Mouse (Mus musculus): ENCODE data around the gene Socs7. TPM values are rescaled to one million over a fixed set of nuclear protein-coding genes. Genes with fewer than 3 reads are reported as not detected.

Socs7 gene
- total RNA-seq, 2 experiments from 2014 or later = 88.1 to 90.7 TPM

DNA sequence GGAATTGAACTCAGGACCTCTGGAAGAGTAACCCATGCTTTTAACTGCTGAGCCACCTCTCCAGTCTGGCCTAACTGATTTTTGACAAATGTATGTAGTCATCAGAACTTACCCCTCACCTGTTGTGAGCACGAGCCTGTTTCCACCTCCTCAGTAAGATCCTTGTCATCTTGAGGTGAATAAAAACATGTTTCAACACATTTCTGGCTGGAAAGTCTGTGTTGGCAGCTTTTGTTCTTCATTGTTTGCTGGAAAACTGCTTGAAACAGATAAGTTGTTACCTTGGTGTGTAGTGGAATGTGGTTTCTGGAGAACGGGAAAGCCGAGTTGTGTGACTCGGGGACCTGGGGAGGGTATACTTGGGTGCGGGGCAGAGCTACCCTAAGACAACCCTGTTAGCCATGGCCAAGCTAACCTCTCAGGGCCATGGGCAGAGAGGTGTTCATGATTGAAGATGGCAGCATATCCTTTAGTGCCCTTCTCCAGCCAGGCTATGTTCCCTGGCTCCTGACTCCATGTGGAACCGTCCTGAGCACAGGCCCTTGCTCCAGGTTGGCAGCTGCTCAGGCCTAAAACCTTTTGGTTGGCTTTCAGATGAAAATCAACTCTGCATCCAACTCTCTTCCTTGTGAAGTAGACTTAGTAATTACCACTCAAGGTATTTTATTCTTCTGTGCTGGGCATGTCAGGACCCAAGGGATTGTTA, 10.0 kb downstream of the Socs7 start:
- intact Hi-C loops (cut with DNase I) = no loop called here
- DNase-seq (ENCODE audit: low spot score in 2 of 2) = no peak

DNA sequence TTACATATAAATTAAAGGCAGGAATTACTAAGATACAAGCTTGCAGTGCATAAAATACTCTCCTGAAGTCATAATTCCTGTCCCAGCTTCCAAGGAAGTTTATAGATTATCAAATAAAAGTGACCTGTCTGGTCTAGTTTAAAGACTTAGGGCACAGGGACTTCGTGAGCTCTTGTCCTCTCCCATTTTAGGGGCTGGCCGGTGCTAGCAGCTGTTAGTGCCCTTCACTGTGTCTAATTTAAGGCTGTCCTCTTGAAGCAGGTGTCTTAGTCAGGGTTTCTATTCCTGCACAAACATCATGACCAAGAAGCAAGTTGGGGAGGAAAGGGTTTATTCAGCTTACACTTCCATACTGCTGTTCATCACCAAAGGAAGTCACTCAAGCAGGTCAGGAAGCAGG, 11.1 kb downstream of the Socs7 start:
- DNase-seq (ENCODE audit: low spot score in 2 of 2) = no peak
- intact Hi-C loops (cut with DNase I) = no loop called here

DNA sequence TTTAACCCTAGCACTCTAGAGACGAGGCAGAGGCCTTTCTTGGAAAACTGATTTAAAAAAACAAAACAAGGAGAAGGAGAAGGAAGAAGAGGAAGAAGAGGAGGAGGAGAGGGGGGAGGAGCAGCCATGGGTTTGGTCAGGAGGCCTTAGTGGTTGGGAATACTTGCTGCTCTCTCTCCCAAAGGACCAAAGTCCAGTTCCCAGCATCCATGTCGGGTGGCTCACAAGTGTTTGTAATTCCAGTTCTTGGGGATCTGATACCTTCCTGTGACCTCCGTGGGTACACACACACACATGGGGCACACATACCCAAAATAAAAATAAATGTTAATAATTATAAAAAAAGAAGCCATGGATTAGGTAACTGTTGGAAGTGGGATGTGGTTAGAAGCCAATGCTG, 17.7 kb downstream of the Socs7 start:
- intact Hi-C loops (cut with DNase I) = no loop called here
- DNase-seq (ENCODE audit: low spot score in 2 of 2) = no peak

DNA sequence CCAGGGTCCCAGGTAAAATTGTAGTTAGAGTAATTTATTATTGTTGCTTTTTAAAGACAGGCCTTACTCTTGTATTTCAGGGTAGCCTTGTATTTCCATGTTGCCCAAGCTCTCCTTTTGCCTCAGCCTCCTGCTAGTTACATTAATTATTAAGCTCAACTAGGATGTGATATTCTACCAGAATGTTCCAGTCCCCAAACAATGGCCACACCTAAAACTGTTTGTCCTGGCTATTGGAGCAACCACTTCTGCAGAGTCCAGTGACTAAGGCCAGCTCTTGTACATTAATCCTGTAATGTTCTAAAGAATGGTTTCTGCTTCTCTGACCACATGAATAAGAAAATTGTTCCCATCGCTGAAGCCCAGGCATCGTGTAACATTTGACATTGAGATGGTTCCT, 20.7 kb downstream of the Socs7 start:
- DNase-seq (ENCODE audit: low spot score in 2 of 2) = no peak

DNA sequence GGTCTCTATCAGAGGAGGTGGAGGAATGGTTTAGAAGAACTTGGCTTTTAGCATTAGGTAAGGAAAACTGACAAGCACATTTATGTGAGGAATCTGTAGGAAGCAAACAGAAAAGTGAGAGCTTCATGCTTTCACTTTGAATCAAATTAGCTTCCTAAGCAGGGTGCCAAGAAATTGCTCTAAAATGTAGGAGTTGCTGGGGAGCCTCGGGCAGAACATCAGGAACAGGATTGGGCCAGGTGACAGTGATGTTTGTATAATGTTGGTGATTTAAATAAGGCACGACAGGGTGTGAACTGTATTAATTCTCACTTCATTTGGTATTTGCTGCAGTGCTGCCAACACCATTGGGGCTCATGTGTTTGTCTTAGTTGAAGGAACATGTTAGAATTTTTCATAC, 21.4 kb downstream of the Socs7 start:
- intact Hi-C loops (cut with DNase I) = no loop called here
- peak in 1 of 2 experiments; percentile 61 for DNase-seq (ENCODE audit: low spot score in 2 of 2)

More for the DNA sequence above, 20.7 kb downstream of the Socs7 start:
- intact Hi-C loops (cut with DNase I) = no loop called here

DNA sequence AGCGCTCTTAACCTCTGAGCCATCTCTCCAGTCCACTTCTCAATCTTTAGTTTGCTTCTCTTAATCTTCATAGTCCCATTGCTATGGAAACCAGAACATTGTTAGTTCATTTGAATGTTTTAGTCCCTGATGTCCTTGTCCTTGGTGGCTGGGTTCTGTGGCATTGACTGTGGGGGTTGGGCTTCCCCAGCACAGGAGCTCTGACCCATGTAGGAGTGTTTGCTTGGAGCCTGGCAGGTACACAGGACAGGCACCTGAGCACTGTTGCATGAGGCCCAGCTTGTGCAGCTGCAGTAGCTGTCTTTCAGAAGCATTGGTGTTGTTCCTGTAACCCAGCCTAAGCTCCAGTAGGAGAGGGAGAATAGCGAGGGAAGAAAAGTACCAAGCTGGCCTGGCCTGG, 25.5 kb downstream of the Socs7 start:
- intact Hi-C loops (cut with DNase I) = no loop called here
- DNase-seq (ENCODE audit: low spot score in 2 of 2) = no peak

DNA sequence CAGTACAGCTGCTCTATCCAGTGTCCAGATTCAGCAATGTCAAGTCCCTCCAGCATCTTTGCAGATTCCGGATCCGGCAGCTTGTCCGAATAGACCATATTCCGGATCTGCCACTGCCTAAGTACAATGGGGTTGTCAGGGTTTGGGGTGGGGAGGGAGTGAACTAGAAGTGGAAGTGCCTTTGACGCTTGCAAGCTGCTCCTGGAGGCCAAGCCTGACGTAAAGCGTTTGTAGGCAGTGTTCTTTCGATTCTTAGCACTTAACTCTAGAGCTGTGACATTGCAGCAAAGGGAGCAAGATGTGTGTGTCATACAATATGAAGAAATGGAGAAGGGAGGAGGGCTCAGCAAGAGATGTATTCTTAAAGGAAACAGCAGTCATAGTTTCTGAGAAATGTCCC, 26.8 kb downstream of the Socs7 start:
- intact Hi-C loops (cut with DNase I) = no loop called here
- no peak for DNase-seq (ENCODE audit: low spot score in 2 of 2)

DNA sequence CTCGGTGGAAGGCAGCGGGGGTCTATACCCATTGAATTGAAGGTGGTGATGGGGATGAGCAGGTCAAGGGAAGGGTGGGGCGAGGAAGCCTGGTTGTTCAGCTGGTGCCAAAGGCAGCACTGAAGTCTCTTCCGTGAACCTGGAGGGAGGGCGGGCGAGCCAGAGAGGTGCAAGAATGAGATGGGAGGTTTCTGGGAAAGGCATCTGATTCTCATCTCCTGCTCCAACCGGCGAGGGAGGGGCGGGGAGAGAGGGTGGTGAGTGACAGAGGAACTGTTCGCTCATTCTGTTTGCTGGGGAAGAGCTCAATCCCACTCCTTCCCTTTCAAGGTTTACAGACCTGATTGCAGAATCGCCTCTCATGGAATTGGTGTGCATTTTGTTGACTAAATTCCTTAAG, 31.3 kb downstream of the Socs7 start:
- no peak for DNase-seq (ENCODE audit: low spot score in 2 of 2)
- intact Hi-C loops (cut with DNase I) = no loop called here

DNA sequence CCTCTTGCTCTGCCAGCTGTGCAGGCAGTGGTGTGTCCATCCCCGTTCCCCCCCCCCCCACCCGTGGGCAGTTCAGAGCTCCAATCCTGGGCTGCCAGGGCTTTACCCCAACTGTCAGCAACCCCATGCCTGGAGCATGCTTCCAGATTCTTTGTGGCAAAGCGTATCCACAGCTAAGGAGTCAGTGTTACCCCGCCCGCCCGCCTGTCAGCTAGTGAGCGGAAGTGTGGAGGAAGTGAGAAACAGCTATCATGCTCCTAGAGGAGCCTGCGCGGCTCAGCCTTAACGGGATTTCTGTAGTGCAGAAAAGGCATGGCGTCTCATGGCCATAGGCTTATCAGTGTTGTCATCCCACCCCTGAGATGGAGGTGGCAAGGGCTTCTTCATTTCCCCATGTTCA, 31.8 kb downstream of the Socs7 start:
- intact Hi-C loops (cut with DNase I) = no loop called here
- peak; percentile 67 to 73 for DNase-seq (ENCODE audit: low spot score in 2 of 2)

DNA sequence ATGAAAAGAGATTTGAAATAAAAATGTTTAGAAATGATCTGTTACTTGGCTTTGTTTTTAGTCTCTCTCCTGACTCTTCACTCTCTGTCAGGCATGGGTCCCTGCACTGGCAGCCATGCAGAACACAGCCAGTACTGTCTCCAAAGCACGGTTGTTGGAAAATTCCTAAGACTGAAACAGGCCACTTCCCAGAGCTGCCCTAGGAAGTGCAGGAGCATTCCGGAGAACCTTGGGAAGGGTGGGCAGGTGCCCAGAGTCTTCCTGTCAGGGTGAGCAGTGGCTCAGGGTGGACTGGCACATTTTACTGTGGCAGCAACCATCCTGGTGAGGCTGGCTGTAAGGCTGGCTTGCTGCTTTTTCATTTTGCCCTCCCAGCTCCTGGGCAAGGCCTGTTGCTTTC, 36.2 kb downstream of the Socs7 start:
- no peak for DNase-seq (ENCODE audit: low spot score in 2 of 2)
- intact Hi-C loops (cut with DNase I) = no loop called here

DNA sequence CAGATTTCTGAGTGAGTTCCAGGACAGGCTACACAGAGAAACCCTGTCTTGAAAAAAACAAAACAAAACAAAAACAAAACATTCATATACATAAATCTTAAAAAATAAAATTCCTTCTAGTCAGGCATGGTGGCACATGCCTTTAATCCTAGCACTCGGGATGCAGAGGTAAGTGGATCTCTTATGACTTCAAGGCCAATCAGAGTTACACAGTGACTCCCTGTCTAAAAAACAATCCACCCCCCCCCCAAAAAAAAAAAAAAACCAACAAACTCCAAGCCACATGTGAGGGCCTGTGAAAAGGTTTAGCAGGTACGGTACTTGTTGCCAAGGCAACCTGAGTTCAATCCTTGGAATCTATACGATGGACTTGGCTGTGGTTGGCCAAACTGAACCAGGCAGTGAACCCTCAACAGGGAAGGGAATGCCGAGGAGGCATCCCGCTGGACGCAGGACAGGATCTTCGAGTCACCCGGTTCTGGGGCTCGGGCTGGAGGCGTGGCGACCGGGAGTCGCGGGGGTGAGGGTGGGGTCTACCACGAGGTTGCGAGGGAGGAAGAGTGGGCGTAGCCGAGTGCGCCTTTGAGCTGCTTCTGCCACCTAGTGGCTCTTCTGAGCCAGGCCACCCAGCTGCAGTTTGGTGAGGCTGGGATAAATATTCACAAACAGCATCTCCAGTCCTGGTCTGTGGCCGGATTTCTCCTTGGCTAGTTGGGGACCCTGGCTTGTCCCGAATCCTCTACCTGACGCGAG, 37.8 kb downstream of the Socs7 start:
- peak; percentile 82 to 90 for DNase-seq (ENCODE audit: low spot score in 2 of 2)
- intact Hi-C loops (cut with DNase I) = no loop called here

DNA sequence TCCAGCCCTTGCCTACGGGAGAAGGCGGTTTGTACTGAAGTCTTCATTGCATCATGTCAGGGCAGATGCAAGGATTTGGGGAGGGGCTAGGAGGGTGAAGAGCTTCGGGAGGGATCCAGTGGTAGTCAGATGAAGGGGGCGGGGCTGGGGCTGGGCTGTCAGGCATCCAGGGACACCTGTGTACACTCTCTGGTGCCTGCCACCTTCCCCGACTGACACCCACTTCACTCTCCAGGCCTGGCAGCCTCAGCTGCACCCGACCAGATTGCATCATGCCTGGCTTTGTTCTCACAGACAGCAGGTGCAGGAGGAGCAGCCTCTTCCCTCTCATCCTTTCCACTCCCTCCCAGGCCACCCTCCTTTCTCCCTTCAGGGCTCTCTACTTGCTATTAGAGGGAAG, 38.7 kb downstream of the Socs7 start:
- peak; percentile 50 to 82 for DNase-seq (ENCODE audit: low spot score in 2 of 2)
- intact Hi-C loops (cut with DNase I) = no loop called here

DNA sequence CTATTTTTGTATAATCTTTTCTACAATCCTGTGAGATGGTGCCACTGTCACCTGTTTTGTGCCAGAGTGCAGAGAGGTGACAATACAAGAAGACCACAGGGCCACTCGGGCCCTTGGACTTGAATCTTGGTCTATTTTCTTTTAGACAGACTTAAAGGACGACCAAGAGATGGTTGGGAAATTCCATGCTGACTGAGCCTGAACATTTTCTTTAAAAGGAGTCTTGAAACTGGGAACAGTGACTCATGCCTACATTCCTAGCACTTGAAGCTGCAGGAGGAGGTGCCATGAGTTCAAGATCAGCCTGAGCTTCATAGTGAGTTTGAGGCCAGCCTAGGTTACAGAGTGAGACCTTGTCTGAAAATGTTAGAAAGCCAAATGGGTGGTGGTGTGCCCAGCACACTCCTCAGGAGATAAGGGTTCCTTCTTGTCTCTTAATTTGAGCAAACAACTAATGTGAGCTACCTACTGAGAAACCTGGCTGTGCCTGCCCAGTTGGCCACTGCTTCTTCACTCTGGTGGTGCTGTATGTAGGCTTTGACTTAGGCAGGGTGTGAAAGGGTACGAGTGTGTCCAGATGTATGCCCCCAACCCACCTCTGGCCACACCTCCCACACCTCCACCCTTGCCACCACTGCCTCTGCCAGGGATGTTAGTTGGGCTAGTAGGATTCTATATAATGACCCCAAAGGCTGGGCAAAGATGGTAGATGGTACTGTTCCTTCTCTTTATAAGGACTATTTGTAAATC, 39.5 kb downstream of the Socs7 start:
- no peak for DNase-seq (ENCODE audit: low spot score in 2 of 2)
- intact Hi-C loops (cut with DNase I) = no loop called here

DNA sequence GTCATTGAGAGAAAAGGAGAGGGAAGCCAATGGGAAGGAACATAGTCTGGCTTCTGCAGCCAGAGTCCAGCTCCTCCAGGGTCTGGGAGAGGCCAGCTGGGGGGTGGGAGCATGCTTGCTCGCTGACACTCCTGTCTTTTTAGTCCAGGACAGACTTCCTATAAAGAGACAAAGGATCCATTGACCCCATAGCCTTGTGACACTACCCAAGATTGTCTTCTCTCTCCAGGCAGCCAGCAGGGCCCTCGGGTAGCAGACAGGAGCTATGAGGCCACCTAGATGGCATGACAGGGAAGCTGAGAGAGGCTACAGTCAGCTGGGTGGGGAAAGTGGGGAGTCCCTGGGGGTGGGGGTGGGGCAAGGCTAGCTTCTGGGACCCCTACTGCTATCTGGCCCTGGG, 40.4 kb downstream of the Socs7 start:
- DNase-seq (ENCODE audit: low spot score in 2 of 2) = no peak
- intact Hi-C loops (cut with DNase I) = no loop called here

DNA sequence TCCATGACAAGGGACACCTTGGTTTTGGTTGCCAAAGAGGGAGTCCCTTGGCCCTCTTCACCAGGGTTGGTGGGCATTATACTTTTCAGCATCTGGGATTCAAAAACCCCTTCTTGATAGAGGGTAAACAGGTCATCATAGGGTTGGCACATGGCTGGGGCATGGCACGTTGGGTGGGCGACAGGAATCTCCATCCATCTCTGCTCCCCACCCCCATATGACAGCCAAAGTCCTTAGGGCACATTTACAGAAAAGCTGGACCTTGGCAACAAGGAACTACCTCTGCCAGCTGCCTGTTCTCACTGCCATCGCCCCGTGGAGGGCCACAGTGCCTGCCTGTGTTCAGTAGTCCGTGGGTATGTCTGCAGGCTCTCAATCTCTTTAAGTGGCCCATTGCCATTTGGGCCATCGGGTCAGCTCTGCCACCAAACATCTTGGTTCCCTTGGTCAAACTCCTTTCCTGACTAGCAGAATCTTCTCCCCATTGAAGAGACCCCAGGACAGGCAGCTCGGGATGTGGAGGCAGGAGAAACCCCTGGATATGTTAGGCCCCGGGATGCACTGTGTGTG, 41.3 kb downstream of the Socs7 start:
- intact Hi-C loops (cut with DNase I) = no loop called here
- no peak for DNase-seq (ENCODE audit: low spot score in 2 of 2)

DNA sequence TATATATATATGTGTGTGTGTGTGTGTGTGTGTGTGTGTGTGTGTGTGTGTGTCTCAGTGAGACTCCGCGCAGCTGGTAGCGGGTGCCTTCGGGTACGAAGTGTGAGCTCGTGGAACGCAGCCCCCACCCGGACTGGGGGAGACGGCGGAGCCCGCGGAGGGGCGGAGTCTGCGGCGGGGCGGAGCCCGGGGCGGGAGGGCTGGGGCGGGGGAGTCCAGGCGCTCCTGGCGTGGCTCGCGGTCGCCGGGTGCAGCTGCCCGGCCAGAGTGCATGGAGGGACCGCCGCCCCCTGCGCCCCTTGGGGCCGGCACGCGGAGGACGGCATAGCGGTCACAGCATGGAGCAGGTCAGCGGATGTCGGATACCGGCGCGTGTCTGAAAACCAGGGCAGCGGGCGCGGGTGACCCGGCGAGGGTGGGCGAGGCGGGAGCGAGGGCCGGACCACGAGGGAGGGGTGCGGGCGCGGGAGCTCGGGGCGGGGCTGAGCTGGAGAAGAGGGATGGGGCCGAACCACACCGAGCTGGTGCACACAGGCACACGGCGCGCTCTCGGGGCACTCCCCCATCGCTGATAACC, 41.9 kb downstream of the Socs7 start:
- peak; percentile 73 to 90 for DNase-seq (ENCODE audit: low spot score in 2 of 2)
- intact Hi-C loops (cut with DNase I) = no loop called here

DNA sequence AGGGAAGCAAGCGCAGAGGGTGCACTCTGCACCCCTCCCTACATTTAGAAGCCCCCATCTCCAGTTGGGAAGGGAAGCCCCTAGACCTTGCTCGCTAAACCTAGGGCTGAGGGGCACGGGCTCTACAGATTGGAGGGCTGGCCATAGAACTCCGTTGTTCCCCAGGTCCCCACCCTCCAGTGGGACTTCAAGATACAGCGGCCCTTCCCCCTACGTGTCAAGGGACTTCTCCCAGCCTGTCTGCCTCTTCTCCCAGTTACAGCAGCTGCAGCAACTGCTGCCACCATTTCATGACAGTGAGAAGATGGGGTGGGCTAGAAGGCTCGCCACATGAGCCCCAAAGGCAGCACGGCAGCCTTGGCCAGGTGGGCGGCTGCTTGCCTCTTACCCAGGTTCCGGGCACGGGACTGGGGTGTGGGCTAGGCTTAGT, 42.4 kb downstream of the Socs7 start:
- peak in 1 of 2 experiments; percentile 56 for DNase-seq (ENCODE audit: low spot score in 2 of 2)
- intact Hi-C loops (cut with DNase I) = loop anchor here (5.0 kb wide), 1 partner anchor 48 kb away; no protein-coding TSS in a partner anchor

DNA sequence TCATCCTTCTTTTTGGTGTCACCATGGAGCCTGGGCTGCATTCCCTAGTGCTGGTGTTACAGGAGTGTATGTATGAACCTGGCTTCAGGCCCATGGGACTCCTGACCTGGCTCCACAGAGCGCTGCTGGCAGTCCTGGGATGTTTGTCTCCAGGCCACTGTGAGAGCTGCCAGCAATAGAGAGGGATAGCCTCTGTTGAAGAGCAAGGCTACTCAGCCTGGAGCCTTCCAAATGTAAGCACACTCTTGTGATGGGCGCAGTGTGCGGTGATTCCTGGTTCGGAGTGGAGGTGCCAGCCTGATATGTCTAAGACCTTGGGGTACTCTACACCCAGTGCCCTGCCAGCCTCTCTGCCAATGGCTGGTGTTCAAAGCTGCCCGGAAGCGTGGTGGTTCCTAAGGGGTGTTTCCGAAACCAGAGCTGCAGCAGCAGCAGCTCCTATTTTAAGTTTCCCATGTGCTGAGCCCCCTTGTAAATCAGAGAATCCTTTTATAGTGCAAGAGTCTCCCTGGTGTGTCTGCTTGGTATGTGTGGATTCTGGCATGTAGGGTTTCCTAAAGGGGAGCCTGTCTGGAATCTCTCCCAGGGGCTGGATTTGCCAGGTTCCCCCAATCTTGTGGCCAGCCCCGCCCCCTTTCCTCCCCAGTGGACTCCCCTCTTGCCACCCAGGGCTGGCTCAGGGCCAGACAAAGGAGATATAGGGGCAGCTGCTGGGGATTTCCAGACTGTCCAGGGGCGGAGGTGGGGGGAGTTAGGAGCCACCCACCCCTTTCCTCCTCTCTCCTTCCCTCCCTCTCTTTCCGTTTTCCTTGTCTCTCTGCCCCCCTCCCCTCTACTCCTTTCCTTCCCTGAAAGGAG, 44.0 kb downstream of the Socs7 start:
- DNase-seq (ENCODE audit: low spot score in 2 of 2) = peak in 1 of 2 experiments; percentile 58
- intact Hi-C loops (cut with DNase I) = loop anchor here (5.0 kb wide), 1 partner anchor 46 kb away; no protein-coding TSS in a partner anchor

DNA sequence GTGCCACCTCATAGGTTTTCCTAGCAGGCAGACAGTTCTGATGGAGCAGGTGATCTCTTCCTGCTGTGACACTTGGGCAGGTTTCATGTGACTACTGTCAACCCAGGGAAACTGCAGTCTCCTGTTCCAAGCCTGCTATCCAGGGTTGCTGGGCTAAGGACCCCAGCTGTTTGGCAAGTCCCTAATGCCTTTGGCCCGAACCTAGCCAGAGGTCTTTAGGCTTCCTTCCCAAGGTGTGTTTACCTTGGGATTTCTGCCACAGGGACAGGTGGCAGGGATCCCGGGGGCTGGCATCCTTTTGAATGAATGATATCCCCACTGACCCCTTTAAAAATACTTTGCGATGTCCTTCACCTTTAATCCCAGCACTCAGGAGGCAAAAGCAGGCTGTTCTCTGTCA, 45.1 kb downstream of the Socs7 start:
- no peak for DNase-seq (ENCODE audit: low spot score in 2 of 2)
- intact Hi-C loops (cut with DNase I) = loop anchor here (5.0 kb wide), 1 partner anchor 45 kb away; no protein-coding TSS in a partner anchor

Measured in left cerebral cortex, postnatal 14 days (tissue).